Mouse (Mus musculus) forebrain, embryonic 11.5 days (tissue): ENCODE data around the gene Zglp1. TPM values are rescaled to one million over a fixed set of nuclear protein-coding genes. Genes with fewer than 3 reads are reported as not detected.

Experiments
- ATAC-seq: fragments of 200-750 bp; cut with Nextera tagmentation; replicated peaks from 2 replicates; pipeline ENCODE4 v1.8.0; 2017; ENCODE audit warnings: moderate TSS enrichment; ENCODE audit not compliant: low FRiP score
- DNase-seq: peaks from one replicate; pipeline ENCODE4 v3.0.0-alpha.2; 2017; ENCODE audit warnings: low spot score
- H3K27ac ChIP-seq: fragments of 300-500 bp; sonication (generic); 2 replicates; pipeline ENCODE4 v1.5.1; 2014; ENCODE audit warnings: low read depth, low read length
- H3K27me3 ChIP-seq: fragments of 300-500 bp; sonication (generic); 2 replicates; pipeline ENCODE4 v1.6.1; 2014; ENCODE audit warnings: mild to moderate bottlenecking, low read length, mixed read lengths; ENCODE audit not compliant: control insufficient read depth, insufficient read depth
- H3K36me3 ChIP-seq: fragments of 300-500 bp; sonication (generic); 2 replicates; pipeline ENCODE4 v1.6.1; 2014; ENCODE audit warnings: mild to moderate bottlenecking, low read length, moderate library complexity, mixed read lengths; ENCODE audit not compliant: control insufficient read depth, insufficient read depth
- H3K4me1 ChIP-seq: fragments of 300-500 bp; sonication (generic); replicated peaks from 2 replicates; pipeline ENCODE4 v1.6.1; 2014; ENCODE audit warnings: low read length, mixed read lengths; ENCODE audit not compliant: control insufficient read depth, insufficient read depth
- H3K4me2 ChIP-seq: fragments of 300-500 bp; sonication (generic); 2 replicates; pipeline ENCODE4 v1.6.1; 2014; ENCODE audit warnings: low read depth, mild to moderate bottlenecking, low read length, moderate library complexity, mixed read lengths; ENCODE audit not compliant: severe bottlenecking
- H3K4me3 ChIP-seq: fragments of 300-500 bp; sonication (generic); 2 replicates; pipeline ENCODE4 v1.5.1; 2014; ENCODE audit warnings: low read depth, low read length
- H3K9ac ChIP-seq: fragments of 300-500 bp; sonication (generic); 2 replicates; pipeline ENCODE4 v1.6.1; 2014; ENCODE audit warnings: low read length
- H3K9me3 ChIP-seq: fragments of 300-500 bp; sonication (generic); 2 replicates; pipeline ENCODE4 v1.6.1; 2016; ENCODE audit warnings: low read length, mixed read lengths; ENCODE audit not compliant: control insufficient read depth
- WGBS: fragments of 180-500 bp; shearing (Covaris S2); extraction: QIAGEN DNeasy Blood & Tissue Kit; methylation state at CpG from one replicate; pipeline ENCODE4 v1.1.7; 2014; 5-methylcytosine and 5-hydroxymethylcytosine counted together
- polyA plus RNA-seq: library from polyadenylated mRNA; unstranded; fragments of >200 nt; fragmentation: Nextera tagmentation; extraction: Ambion mirVana; gene quantifications from 2 replicates; pipeline ENCODE4 v1.2.1, GENCODE M21; 2014

The Zglp1 gene
- polyA plus RNA-seq, 1 experiment from 2014 or later, result 1.2 TPM

DNA sequence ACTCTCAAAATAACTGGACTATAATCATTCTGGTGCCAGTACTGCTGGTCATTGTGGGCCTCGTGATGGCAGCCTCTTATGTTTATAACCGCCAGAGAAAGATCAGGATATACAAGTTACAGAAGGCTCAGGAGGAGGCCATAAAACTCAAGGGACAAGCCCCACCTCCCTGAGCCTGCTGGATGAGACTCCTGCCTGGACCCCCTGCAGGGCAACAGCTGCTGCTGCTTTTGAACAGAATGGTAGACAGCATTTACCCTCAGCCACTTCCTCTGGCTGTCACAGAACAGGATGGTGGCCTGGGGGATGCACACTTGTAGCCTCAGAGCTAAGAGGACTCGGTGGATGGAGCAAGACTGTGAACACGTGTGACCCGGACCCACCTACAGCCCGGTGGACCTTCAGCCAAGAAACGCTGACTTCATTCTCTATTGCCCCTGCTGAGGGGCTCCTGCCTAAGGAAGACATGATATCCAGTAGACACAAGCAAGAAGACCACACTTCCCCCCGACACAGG is 39.1 kb downstream of the Zglp1 start:
- H3K27ac ChIP-seq, result no peak overlapping the region
- no peak overlapping the region for H3K4me2 ChIP-seq
- H3K4me3 ChIP-seq, result no peak overlapping the region
- no peak for DNase-seq
- H3K27me3 ChIP-seq, result peaks cover 42% of the 10 kb centered on the region
- no peaks in the 10 kb centered on the region for H3K9me3 ChIP-seq
- H3K4me1 ChIP-seq, result peaks cover 15% of the 10 kb centered on the region
- 59% methylated on average over 8 of the region's 8 CpGs for WGBS
- ATAC-seq, result no peak
- H3K36me3 ChIP-seq, result no peaks in the 10 kb centered on the region
- no peak overlapping the region for H3K9ac ChIP-seq

DNA sequence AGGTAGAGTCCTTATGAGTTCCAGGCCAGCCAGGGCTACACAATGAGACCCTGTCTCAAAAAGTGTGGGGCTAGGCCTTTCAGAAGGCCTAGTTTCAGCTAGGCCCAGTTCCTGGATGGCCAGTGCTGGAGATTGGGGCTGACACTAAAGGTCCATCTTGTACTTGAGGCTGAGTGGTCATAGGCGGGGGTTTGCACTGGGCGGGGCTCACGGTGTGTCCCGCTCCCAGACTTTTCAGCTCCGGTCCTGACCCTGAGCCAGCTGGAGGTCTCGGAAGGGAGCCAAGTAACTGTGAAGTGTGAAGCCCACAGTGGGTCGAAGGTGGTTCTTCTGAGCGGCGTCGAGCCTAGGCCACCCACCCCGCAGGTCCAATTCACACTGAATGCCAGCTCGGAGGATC is 40.0 kb downstream of the Zglp1 start:
- Histone ChIP-seq H3K9me3 (no peaks in the 10 kb centered on the region), H3K4me2 (no peak overlapping the region), H3K27ac (no peak overlapping the region), H3K9ac (no peak overlapping the region), H3K27me3 (peaks cover 32% of the 10 kb centered on the region), H3K4me1 (peaks cover 8% of the 10 kb centered on the region), H3K36me3 (no peaks in the 10 kb centered on the region), H3K4me3 (no peak overlapping the region)
- no peak for ATAC-seq
- DNase-seq, result no peak
- WGBS, result 87% methylated on average over 12 of the region's 12 CpGs

DNA sequence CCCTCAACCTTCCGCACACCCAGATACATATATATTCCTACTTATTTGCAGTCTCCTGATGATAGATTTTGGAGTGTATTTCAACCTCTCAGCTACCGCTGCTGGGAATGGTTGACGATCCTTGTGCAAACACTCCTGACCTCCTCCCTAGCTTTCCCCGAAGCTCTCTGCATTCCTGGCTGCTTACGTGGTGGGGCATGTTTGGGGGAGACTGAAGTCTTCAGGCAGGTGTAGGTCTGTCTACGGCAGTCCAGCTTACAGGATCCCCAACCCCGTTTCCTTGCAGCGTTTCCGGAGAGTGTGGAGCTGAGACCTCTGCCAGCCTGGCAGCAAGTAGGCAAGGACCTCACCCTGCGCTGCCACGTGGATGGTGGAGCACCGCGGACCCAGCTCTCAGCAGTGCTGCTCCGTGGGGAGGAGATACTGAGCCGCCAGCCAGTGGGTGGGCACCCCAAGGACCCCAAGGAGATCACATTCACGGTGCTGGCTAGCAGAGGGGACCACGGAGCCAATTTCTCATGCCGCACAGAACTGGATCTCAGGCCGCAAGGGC is 41.6 kb downstream of the Zglp1 start:
- peaks cover 20% of the 10 kb centered on the region for H3K27me3 ChIP-seq

DNA sequence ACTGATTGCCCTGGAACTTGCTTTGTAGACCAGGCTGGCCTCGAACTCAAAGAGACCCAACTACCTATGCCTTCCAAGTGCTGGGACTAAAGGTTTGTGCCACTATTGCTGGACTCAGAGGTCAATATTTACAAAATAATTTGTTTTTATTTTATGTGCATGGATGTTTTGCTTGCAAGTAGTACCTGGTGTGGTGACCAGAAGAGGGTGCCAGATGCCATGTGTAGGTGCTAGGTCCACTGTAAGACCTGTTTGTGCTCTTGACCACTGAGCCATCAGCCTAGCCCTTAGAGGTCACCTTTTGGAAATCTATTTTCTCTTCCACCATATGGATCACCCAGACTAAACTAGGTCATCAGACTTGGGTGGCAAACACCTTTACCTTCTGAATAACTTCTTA is 44.2 kb downstream of the Zglp1 start:
- no peaks in the 10 kb centered on the region for H3K9me3 ChIP-seq
- no peak overlapping the region for H3K4me3 ChIP-seq
- peaks cover 4% of the 10 kb centered on the region for H3K27me3 ChIP-seq
- no peaks in the 10 kb centered on the region for H3K36me3 ChIP-seq
- no peak overlapping the region for H3K9ac ChIP-seq
- no peak overlapping the region for H3K27ac ChIP-seq
- DNase-seq, result no peak
- WGBS, result 96% methylated on average over 1 of the region's 1 CpGs
- H3K4me2 ChIP-seq, result no peak overlapping the region
- ATAC-seq, result no peak
- H3K4me1 ChIP-seq, result no peaks in the 10 kb centered on the region

More for the DNA sequence above, 41.6 kb downstream of the Zglp1 start:
- no peak for ATAC-seq
- no peaks in the 10 kb centered on the region for H3K36me3 ChIP-seq
- 0 out of 2 replicates have a peak, but pooled peaks cover 3% of the 10 kb centered on the region for H3K4me1 ChIP-seq
- WGBS, result 73% methylated on average over 19 of the region's 19 CpGs
- no peak for DNase-seq
- H3K4me2 ChIP-seq, result no peak overlapping the region
- H3K27ac ChIP-seq, result no peak overlapping the region
- H3K9ac ChIP-seq, result no peak overlapping the region
- no peaks in the 10 kb centered on the region for H3K9me3 ChIP-seq
- H3K4me3 ChIP-seq, result no peak overlapping the region

DNA sequence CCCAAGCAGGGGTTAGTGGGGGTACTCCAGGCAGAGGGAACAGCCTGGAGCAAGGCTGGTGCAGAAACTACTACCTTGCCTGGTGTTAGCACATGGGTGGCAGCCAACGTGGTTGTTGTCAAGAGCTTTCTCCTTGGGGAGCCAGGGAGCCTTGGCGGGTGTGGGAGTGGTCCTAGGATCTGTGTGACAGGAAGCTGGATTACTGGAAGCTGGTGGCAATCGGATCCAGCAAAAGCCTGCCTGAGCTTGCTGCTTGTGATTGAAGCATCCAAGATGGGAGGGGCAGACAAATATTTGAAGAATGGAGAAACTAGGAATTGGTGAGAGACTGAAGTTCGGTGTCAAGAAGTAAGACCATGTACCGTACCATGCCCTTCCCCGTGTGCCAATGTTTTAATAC is 44.6 kb downstream of the Zglp1 start:
- Histone ChIP-seq H3K4me2 (no peak overlapping the region), H3K27me3 (peaks cover 8% of the 10 kb centered on the region), H3K4me3 (no peak overlapping the region), H3K9ac (no peak overlapping the region), H3K27ac (no peak overlapping the region), H3K9me3 (no peaks in the 10 kb centered on the region), H3K36me3 (no peaks in the 10 kb centered on the region), H3K4me1 (no peaks in the 10 kb centered on the region)
- ATAC-seq (no peak), DNase-seq (no peak)
- 68% methylated on average over 6 of the region's 6 CpGs for WGBS

DNA sequence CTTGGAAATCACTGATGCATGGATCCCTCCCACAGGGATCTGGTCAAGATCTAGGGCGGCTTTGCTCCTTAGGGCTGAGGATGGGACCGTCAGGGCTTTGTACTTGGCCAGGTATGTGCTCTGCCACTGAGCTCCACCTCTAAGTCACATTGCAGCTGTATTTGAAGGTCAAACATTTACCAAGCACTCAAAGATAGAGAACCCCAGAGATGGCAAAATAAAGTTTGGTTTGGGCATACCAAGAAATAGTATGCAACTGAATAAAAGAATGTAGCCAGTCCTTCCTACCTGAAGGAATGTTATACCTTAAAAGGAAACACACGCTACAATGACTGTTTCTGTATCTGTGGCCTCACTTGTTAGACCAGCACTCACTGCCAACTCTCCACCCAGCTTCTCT is 45.5 kb downstream of the Zglp1 start:
- Histone ChIP-seq H3K27ac (no peak overlapping the region), H3K4me2 (no peak overlapping the region), H3K9me3 (no peaks in the 10 kb centered on the region), H3K27me3 (peaks cover 16% of the 10 kb centered on the region), H3K36me3 (no peaks in the 10 kb centered on the region), H3K9ac (no peak overlapping the region), H3K4me1 (no peaks in the 10 kb centered on the region), H3K4me3 (no peak overlapping the region)
- no peak for ATAC-seq
- no peak for DNase-seq
- WGBS, result 81% methylated on average over 3 of the region's 3 CpGs

DNA sequence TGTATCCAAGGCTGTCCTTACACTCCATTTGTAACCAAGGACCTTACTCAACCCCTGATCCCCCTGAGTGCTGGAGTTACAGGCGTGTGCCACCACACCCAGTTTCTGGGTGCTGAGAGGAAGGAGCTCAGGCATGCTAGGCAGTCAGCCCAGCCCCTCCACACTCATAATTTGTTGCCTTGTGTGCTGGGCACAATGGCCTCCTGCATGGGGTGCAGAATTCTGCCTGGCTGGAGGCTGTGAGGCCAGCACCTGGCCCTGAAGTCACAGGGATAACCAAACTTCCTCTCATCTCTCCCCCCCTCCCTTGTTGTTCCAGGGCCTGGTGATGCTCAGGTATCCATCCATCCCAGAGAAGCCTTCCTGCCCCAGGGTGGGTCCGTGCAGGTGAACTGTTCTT is 48.3 kb downstream of the Zglp1 start:
- Histone ChIP-seq H3K36me3 (no peaks in the 10 kb centered on the region), H3K4me1 (peaks cover 9% of the 10 kb centered on the region; the same call in 1 of the 2 replicates), H3K4me3 (no peak overlapping the region), H3K9ac (no peak overlapping the region), H3K4me2 (no peak overlapping the region), H3K27ac (no peak overlapping the region), H3K9me3 (no peaks in the 10 kb centered on the region), H3K27me3 (peaks cover 36% of the 10 kb centered on the region)
- 72% methylated on average over 2 of the region's 2 CpGs for WGBS
- ATAC-seq (no peak), DNase-seq (no peak)

DNA sequence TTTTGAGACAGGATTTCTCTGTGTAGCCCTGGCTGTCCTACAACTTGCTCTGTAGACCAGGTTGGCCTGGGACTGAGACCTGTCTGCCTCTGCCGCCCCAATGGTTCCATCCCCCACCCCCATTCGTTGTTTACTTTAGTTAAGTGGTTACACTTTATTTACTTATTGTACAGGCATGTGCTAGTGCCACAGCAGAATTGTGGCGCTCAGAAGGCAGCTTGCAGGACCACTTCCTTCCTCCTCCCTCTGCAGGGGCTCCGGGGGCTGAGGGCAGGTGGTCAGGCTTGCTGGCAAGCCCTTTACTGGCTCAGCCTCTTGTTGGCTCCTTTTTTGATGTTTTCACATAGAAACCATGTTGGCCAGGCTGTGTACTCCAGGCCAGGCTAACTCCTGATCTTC is 49.7 kb downstream of the Zglp1 start:
- ATAC-seq (no peak), DNase-seq (no peak)
- Histone ChIP-seq H3K27ac (no peak overlapping the region), H3K4me2 (no peak overlapping the region), H3K4me1 (peaks cover 9% of the 10 kb centered on the region; the same call in 1 of the 2 replicates), H3K9me3 (no peaks in the 10 kb centered on the region), H3K4me3 (no peak overlapping the region), H3K27me3 (peaks cover 36% of the 10 kb centered on the region), H3K36me3 (no peaks in the 10 kb centered on the region), H3K9ac (no peak overlapping the region)
- 50% methylated on average over 4 of the region's 4 CpGs for WGBS
